Mouse (Mus musculus) forebrain, postnatal 0 days (tissue): ENCODE measurements around the gene Gdap1l1. TPM values are rescaled to one million over a fixed set of nuclear protein-coding genes. Genes with fewer than 3 reads are reported as not detected.
"Not testable (repeated sequence)": the region's sequence is repeated elsewhere in the genome, so short reads cannot be mapped to it uniquely, and the experiment has no call there.

ENCODE experiments used
- ATAC-seq: fragments of 200-750 bp; cut with Nextera tagmentation; 2 replicates; pipeline ENCODE4 v1.8.0; 2017; ENCODE audit warnings: mild to moderate bottlenecking, moderate library complexity
- DNase-seq: peaks from one replicate; pipeline ENCODE4 v3.0.0-alpha.2; 2015
- H3K27ac ChIP-seq: fragments of 300-500 bp; sonication (generic); 2 replicates; pipeline ENCODE4 v1.5.1; 2014; ENCODE audit warnings: low read depth, mild to moderate bottlenecking, antibody characterized with exemption, low read length, moderate library complexity, mixed read lengths
- H3K27me3 ChIP-seq: fragments of 300-500 bp; sonication (generic); 2 replicates; pipeline ENCODE4 v1.6.1; 2014; ENCODE audit warnings: mild to moderate bottlenecking, low read length, mixed read lengths; ENCODE audit not compliant: insufficient read depth
- H3K36me3 ChIP-seq: fragments of 300-500 bp; sonication (generic); 2 replicates; pipeline ENCODE4 v1.6.1; 2014; ENCODE audit warnings: mild to moderate bottlenecking, moderate library complexity; ENCODE audit not compliant: insufficient read depth
- H3K4me1 ChIP-seq: fragments of 300-500 bp; sonication (generic); 2 replicates; pipeline ENCODE4 v1.6.1; 2014; ENCODE audit warnings: antibody characterized with exemption; ENCODE audit not compliant: insufficient read depth
- H3K4me2 ChIP-seq: fragments of 300-500 bp; sonication (generic); 2 replicates; pipeline ENCODE4 v1.6.1; 2014; ENCODE audit warnings: low read depth, mild to moderate bottlenecking, moderate library complexity
- H3K4me3 ChIP-seq: fragments of 300-500 bp; sonication (generic); 2 replicates; pipeline ENCODE4 v1.5.1; 2014; ENCODE audit warnings: low read depth, low read length, mixed read lengths
- H3K9ac ChIP-seq: fragments of 300-500 bp; sonication (generic); 2 replicates; pipeline ENCODE4 v1.6.1; 2014; ENCODE audit warnings: mild to moderate bottlenecking
- H3K9me3 ChIP-seq: fragments of 300-500 bp; sonication (generic); 2 replicates; pipeline ENCODE4 v1.6.1; 2016; ENCODE audit warnings: low read length
- CTCF ChIP-seq: sonication (generic); IDR thresholded peaks from 2 replicates; pipeline ENCODE4 v1.5.1; 2016; ENCODE audit warnings: antibody characterized with exemption, control low read depth, low read depth
- WGBS: fragments of 180-500 bp; shearing (Covaris S2); extraction: QIAGEN DNeasy Blood & Tissue Kit; methylation state at CpG from one replicate; pipeline ENCODE4 v1.1.7; 2014; 5-methylcytosine and 5-hydroxymethylcytosine counted together
- polyA plus RNA-seq: library from polyadenylated mRNA; unstranded; fragments of >200 nt; fragmentation: Nextera tagmentation; extraction: Ambion mirVana; gene quantifications from 2 replicates; pipeline ENCODE4 v1.2.1, GENCODE M21; 2015
- total RNA-seq: library from RNA; depleted of rRNA; stranded (reverse); fragments of >200 nt; gene quantifications from 2 replicates; pipeline ENCODE4 v1.2.3, GENCODE M21; 2014

The Gdap1l1 gene
- total and polyA plus RNA-seq, 2 experiments from 2014 or later, result 106 to 134 TPM

DNA sequence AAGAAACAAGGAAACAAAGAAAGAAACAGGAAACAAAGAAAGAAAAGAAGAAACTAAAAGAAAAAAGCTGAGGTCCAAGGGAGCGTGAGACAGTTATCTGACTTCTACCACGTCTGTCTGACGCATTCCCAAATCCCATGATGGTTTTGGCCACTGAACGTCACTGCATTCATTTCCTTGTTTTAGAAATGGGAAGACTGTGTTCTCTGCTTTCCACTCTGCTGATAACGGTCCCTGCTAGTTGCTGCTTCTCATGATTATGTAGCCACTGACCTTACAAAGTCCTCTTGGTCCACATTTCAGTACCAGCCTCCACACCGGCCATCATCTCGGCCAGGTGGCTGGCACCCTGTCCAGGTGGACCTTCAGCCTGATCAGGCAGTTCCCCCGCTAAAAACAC lies 39.1 kb upstream of the Gdap1l1 start:
- 77% methylated on average over 8 of the region's 8 CpGs for WGBS
- DNase-seq (no peak), ATAC-seq (no peak)

DNA sequence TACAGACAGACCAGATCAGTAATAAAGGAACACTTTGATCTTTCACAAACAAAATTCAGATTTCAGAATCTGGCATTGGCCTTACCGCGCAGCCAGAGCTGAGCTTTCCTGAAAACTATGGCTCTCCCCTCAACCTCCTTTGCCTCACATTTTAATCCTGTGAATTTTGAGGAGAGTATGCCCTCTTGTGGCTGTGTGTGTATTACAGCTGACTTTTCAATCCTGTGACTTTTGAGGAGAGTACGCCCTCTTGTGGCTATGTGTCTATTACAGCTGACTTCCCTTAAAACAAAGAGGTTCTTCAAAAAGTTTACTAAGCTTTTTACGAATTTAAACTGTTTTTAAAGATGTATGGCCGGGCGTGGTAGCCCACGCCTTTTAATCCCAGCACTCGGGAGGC lies 37.1 kb upstream of the Gdap1l1 start:
- H3K4me3 ChIP-seq, result no peak overlapping the region
- peak; percentile 25; the same call in 1 of the 2 replicates for ATAC-seq
- DNase-seq, result peak; percentile 96
- 12% methylated on average over 8 of the region's 8 CpGs for WGBS
- peak; percentile 99 for TF ChIP-seq CTCF
- H3K4me1 ChIP-seq, result no peaks in the 10 kb centered on the region
- H3K27me3 ChIP-seq, result no peaks in the 10 kb centered on the region
- no peak overlapping the region for H3K9ac ChIP-seq
- no peaks in the 10 kb centered on the region for H3K9me3 ChIP-seq
- no peak overlapping the region for H3K27ac ChIP-seq
- H3K36me3 ChIP-seq, result peaks cover 8% of the 10 kb centered on the region
- no peak overlapping the region for H3K4me2 ChIP-seq

More for the DNA sequence above, 39.1 kb upstream of the Gdap1l1 start:
- Histone ChIP-seq H3K4me2 (no peak overlapping the region), H3K9ac (no peak overlapping the region), H3K27ac (no peak overlapping the region), H3K4me1 (no peaks in the 10 kb centered on the region), H3K9me3 (no peaks in the 10 kb centered on the region), H3K27me3 (no peaks in the 10 kb centered on the region), H3K4me3 (no peak overlapping the region), H3K36me3 (no peaks in the 10 kb centered on the region)
- TF ChIP-seq CTCF, result no peak

GRCm38 (mm10) chr2:163404037-163404815 lies 34.0 kb upstream of the Gdap1l1 start:
- Histone ChIP-seq H3K9me3 (no peaks in the 10 kb centered on the region), H3K36me3 (peaks cover 24% of the 10 kb centered on the region), H3K4me3 (no peak overlapping the region), H3K27me3 (no peaks in the 10 kb centered on the region), H3K4me1 (no peaks in the 10 kb centered on the region), H3K4me2 (no peak overlapping the region), H3K9ac (no peak overlapping the region), H3K27ac (no peak overlapping the region)
- DNase-seq (no peak), ATAC-seq (no peak)
- 83% methylated on average over 8 of the region's 8 CpGs for WGBS
- no peak for TF ChIP-seq CTCF

DNA sequence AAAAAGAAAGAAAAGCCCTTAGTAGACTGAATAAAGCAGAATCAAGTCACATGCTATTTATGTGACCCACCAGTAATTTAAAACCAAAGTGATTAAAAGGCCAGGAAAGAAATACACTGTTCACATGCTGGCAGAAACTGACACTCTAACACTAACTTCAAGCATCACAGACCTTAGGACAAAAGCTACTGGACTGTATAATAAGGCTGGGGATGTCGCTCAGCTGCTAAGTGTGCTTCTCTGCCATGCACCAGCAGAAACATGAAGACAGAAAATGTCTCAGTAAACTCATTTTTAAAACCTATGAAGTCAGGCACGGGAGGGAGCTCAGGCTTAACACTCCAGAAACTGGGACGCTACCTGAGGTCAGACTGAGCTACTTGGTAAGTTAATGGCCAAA lies 28.1 kb upstream of the Gdap1l1 start:
- H3K36me3 ChIP-seq, result peaks cover 48% of the 10 kb centered on the region

GRCm38 (mm10) chr2:163411344-163411743 lies 26.9 kb upstream of the Gdap1l1 start:
- H3K36me3 ChIP-seq, result peaks cover 43% of the 10 kb centered on the region
- 90% methylated on average over 3 of the region's 3 CpGs for WGBS
- ATAC-seq, result not testable (repeated sequence)

More for the DNA sequence above, 28.1 kb upstream of the Gdap1l1 start:
- H3K4me2 ChIP-seq, result no peak overlapping the region
- no peak for ATAC-seq
- no peaks in the 10 kb centered on the region for H3K27me3 ChIP-seq
- WGBS, result 92% methylated on average over 3 of the region's 3 CpGs
- no peaks in the 10 kb centered on the region for H3K4me1 ChIP-seq
- no peak for DNase-seq
- H3K9ac ChIP-seq, result no peak overlapping the region
- no peak overlapping the region for H3K4me3 ChIP-seq
- H3K27ac ChIP-seq, result no peak overlapping the region
- no peak for TF ChIP-seq CTCF
- H3K9me3 ChIP-seq, result no peaks in the 10 kb centered on the region

DNA sequence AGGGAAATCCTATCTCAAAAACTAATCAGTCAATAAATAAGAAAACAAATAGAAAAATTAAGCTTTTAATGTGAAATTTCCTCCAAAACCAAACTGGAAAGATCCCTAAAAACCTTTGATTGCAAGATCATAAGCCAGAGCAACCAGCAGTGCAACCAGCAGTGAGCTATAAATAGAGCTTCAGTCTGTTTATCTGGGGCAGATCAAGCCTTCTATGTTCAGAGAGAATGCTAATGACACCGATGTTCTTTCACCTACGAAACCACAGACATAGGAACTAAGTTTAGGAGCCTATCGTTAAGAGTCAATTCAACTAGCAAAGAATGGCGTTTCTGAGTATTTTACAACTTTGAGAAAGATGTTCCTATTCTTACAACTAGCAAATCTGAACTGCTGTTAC lies 26.4 kb upstream of the Gdap1l1 start:
- H3K27ac ChIP-seq, result no peak overlapping the region
- no peak for DNase-seq
- H3K9me3 ChIP-seq, result no peaks in the 10 kb centered on the region
- H3K27me3 ChIP-seq, result no peaks in the 10 kb centered on the region
- no peak overlapping the region for H3K4me2 ChIP-seq
- H3K4me1 ChIP-seq, result no peaks in the 10 kb centered on the region
- no peak for TF ChIP-seq CTCF
- H3K9ac ChIP-seq, result no peak overlapping the region
- ATAC-seq, result no peak
- 93% methylated on average over 4 of the region's 4 CpGs for WGBS
- no peak overlapping the region for H3K4me3 ChIP-seq
- peaks cover 43% of the 10 kb centered on the region for H3K36me3 ChIP-seq

More at GRCm38 (mm10) chr2:163411344-163411743, 26.9 kb upstream of the Gdap1l1 start:
- not testable (repeated sequence) for DNase-seq, H3K9ac ChIP-seq, H3K4me1 ChIP-seq, H3K9me3 ChIP-seq, H3K4me2 ChIP-seq, H3K27ac ChIP-seq, H3K27me3 ChIP-seq, H3K4me3 ChIP-seq

GRCm38 (mm10) chr2:163412419-163412818 lies 25.9 kb upstream of the Gdap1l1 start:
- Histone ChIP-seq H3K4me2 (no peak overlapping the region), H3K4me1 (no peaks in the 10 kb centered on the region; the same call in 1 of the 2 replicates), H3K27ac (no peak overlapping the region), H3K36me3 (peaks cover 37% of the 10 kb centered on the region), H3K9me3 (no peaks in the 10 kb centered on the region), H3K27me3 (no peaks in the 10 kb centered on the region), H3K9ac (no peak overlapping the region), H3K4me3 (no peak overlapping the region)
- peak; percentile 25 for DNase-seq
- ATAC-seq, result no peak
- no peak for TF ChIP-seq CTCF
- 84% methylated on average over 4 of the region's 4 CpGs for WGBS
